Mouse (Mus musculus) C2C12 (cell line): Measurements from ENCODE around the gene Hat1.

Experiments
- MAX ChIP-seq: IDR thresholded peaks from one replicate; pipeline ENCODE4 v1.6.1; 2011; ENCODE audit warnings: mild to moderate bottlenecking, control low read depth
- MYOG ChIP-seq: IDR thresholded peaks from one replicate; pipeline ENCODE4 v1.6.1; 2011; ENCODE audit not compliant: control insufficient read depth, insufficient read length; ENCODE audit errors: extremely low read depth

DNA sequence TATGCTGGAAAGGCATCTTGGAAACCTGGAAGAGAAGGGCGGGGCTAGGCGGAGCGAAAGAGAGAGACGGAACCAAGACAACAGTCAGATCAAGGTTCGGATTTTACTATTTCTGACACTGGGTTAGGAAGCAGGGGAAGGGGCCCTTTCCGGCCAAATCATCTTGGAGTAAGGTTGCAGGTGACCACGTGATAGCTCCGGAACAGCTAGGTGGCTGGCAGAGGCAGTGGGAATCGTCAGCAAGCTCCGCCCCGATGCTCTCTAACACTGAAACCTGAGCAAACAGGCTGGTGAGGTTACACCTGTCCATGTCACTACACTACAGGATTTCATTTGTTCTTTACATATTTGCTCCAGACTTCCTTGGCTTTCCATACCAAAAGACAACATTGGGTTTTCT, 4.9 kb upstream of the Hat1 start:
- no peak for TF ChIP-seq MYOG
- TF ChIP-seq MAX = no peak
